Mouse (Mus musculus): ENCODE data around the gene Ypel2.

Ypel2 gene

DNA sequence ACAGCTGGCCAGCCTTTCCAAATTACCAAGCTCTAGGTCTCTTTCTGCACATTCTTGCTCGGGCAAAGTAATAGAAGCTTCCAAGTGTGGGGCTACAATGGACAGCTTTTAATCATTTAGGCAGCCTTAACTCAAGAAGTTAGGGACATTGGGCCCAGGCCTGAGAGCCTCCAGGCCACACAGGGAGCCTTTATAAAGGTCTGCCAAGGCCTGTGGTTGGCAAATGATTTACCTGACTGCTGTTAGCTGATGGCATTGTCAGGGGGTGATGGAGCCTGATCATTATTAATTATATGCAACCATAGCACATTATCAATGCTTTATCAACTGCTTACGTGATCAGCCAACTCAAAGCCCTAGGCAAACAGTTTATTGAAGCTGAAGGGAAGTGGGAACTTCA is 33.2 kb downstream of the Ypel2 start:
- DNase-seq: no peak

GRCm38 (mm10) chr11:86958721-86959675 is 34.5 kb downstream of the Ypel2 start:
- peak in 1 of 2 experiments; percentile 35 for DNase-seq

GRCm38 (mm10) chr11:86958182-86958581 is 35.3 kb downstream of the Ypel2 start:
- DNase-seq: no peak

DNA sequence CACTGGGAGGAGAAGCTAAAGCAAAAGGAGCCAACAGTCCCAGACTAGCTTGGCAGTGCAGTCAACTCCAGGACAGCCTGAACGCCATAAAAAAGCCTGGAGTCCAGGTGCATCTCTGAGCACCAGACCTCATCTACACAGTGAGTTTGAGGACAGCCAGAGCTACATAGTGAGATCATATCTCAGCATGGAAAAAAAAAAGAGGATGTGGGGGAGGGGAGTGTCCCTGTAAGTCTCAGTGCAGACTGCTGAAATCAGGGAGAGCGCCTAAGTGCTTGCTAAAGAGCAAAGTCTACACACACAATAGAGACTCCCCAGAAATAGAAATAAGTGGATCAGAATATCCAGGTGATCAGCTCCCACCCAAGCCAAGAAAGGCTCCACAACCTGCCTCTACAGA is 37.1 kb downstream of the Ypel2 start:
- no peak for DNase-seq

- no peak for DNase-seq
Observed at GRCm38 (mm10) chr11:86954616-86955270, 38.8 kb downstream of the Ypel2 start.

- DNase-seq: no peak
Observed at GRCm38 (mm10) chr11:86953096-86953495, 40.4 kb downstream of the Ypel2 start.

DNA sequence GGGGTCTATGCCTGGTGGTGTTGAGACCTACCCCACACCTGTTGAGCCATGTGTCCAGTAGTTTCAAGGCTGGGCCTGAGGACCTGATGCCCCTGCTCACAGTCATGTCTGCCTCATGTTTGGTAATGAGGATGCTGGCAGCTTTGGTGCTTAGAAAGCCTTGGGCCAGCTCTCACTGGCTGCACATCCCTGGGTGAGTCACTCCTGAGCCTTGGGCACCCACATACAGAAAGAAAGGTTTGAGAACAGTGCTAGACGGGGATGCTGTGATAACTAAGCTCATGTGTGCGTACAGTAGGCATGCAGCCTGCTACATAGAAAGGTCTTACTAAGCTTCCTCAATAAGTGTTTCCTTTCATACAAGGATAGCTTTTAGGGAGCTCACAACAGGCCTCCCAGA is 40.8 kb downstream of the Ypel2 start:
- no peak for DNase-seq

DNA sequence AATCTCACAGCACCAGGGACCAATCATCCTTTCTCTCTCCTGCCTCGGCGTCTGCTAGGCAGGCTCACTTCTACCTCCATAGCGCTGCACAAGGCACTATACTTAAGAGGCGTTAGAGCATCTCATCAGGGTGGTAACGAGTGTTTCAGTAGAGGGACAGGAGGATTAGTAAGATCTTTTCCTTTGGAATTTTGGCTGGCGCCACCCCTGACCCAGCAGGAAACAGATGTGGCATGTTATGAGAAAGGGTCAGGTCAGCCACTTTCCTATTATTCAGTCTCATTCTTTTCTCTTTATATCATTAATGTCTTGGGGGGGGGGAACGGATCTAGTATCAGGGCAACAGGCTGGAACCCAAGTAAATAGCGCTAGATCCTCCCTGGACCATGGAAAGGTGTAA is 41.8 kb downstream of the Ypel2 start:
- DNase-seq: no peak

DNA sequence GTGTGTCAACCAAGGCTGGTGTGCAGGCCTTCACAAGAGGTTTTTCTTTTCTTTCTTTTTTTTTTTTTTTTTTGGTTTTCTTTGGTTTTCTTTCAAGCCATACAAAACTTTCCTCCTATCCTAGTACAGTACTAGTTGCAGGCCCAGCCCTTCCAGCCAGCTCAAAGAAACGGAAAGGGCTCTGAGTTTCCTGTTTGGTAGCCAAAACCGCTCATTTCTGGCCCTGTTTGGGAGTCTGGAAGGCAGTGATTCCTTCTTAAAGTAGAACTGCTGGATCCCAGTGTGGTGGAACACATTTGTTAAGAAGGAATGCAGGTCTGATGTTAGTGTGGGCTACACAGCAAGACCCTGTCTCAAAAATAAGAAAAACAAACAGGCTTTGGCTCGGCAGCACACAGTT is 43.0 kb downstream of the Ypel2 start:
- DNase-seq: no peak

DNA sequence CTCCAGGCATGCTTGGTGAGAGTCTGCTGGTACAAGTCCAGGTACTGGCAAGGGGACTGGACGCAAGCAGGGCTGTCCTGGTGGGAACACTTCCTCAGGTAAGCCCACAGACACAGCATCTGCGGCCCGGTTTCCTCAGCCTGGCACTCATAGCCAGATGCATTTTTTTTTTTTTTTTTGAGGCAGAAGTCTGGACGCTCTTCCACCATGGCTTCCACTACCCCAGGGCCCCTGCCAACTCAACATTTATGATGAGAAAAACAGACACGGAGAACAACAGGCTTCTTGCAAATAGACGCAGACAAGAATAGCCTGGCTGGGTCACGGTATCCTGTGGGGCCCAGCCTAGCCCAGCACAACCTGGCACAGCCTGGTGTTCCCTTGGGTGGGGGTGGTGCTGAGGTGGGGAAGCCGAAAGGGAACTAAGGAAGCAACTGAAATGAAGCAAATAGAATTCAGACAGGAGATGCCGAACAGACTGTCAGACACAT is 43.5 kb downstream of the Ypel2 start:
- DNase-seq: no peak

DNA sequence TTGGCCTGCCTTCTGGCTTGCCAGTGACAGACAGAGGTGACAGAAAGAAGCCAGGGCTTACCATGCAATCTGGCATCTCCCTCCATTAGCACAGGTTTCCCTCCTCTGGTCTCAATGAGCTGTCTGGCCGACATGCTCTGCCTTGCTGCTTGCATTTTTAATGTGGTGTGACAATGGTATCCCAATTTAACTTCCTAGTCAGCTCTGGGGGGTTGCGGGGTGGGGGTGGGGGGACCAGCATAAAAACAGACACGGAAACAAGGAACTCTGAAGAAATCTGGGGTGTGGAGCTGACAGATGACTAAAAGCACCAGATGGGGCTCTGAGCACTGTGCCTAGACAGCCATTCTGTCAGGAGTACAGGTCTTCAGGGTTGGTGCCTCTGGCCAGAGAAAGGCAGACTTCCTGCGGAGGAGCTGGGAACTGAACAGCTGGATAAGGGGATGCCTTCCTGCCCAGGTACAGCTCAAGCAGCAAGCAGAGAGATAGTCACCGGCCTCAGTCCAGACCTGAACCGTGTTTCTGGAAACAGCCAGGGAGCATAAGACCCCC is 46.8 kb downstream of the Ypel2 start:
- no peak for DNase-seq

- DNase-seq: no peak
Observed at GRCm38 (mm10) chr11:86945933-86946332, 47.6 kb downstream of the Ypel2 start.

- DNase-seq: no peak
Observed at GRCm38 (mm10) chr11:86945058-86945457, 48.4 kb downstream of the Ypel2 start.

DNA sequence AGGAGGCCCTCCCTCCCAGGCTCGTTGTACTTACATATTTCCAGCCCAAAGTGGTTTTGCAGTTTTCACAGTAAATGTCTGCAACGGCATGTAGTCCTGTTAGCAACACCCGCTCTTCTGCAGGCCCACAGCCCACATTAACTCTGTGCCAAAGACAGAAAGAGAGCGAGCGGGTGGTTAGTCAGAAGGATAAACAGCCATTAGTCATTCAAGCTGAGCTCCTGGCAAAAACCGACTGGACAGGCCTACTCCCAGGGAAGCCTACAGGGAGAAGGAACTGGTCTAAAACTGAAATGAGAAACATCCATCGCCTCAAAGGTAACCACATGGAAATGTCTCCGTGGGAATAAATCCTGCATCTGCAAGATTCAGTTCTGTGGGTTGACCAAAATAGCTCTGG is 49.0 kb downstream of the Ypel2 start:
- no peak for DNase-seq

DNA sequence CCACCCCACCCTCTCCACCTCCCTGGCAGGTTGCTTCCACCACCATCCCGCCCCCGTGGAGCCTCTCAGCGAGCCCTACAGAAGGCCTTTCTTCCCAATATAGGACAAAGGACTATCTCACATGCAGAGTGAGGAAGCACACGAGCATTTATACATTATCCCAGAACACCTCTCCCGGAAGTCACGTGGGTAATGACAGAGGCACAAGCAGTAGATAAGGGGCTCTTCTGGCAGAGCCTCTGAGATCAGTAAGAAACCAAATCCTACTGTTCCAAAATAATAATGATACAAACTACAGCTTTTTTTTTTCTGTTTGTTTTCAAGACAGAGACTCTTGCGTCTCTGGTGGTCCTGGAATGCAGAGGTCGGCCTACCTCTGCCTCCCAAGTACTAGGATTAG is 51.6 kb downstream of the Ypel2 start:
- no peak for DNase-seq

- no peak for DNase-seq
Observed at GRCm38 (mm10) chr11:86939503-86939902, 54.0 kb downstream of the Ypel2 start.

DNA sequence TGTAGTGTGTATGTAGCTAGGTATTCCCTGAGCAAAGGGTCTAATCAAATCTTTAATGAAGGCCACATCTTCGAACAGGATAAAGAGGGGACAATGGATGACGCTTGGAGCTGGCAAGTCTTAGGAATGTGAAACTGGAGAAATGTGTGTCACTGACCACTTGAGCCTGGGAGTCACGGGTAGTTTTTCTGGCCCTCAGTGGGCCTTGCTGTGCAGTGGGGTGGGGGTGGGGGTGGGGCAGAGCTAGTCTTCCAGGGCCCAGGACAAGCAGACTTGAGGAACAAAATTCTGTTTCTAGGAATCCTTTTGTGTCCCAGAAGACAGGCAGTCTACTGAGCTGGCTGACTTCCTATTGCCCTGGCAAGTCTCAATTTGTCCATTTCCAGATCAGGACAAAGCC is 55.0 kb downstream of the Ypel2 start:
- DNase-seq: no peak

DNA sequence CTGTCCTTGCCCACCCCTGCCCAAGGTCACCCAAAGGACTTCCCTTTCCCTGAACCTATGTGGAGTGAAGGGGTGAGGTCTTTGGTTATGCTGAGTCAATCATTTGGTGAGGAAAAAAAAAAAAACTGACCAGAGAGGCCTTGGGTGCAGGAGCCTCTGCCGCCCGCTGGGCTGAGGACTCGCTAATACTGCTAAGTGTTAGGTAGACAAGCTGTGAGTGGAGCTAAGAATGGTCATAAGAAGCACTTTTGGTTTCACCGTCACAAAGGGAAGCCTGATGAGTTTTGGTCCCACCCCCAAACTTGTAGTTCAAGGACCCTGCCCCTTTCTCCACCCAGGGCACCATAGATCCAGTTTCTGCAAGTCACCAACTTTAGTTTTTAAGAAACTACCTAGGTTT is 55.4 kb downstream of the Ypel2 start:
- DNase-seq: no peak

DNA sequence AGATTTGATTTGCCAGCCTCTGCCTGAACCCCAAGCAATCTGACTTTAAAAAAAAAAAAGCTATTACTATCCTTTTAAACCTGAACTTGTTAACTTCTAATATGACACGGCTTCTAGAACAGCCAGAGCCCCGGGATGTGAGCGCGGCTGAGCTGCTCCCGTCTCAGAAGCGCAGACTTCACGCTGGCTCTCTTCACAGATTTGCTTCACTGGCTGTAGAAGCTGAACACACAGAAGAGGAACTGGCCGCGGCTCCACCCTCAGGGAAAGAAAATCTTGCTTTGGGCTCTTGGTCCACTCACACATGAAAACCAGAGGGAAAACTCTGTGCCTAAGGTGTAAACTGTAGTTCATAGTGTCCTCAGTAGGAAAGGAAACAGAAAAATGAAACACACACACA is 56.6 kb downstream of the Ypel2 start:
- no peak for DNase-seq

DNA sequence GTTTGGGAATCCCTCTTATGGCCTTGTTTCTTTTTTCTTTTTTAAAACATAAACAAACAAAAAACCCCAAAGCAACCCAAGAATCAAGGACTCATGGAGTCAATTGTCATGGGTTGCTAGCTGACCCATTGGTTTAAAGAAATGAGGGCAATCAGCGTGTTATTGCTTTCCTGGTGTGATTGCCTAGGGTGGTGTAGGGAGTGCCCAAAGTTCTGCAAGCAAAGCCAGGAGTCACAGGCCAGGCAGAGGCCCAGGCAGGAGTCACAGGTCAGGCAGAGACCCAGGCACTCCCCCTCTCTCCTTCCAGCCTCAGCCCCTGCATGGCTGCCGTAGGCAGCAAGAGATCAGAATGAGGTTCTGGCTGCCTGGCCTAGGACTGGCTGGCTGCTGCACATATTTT is 58.6 kb downstream of the Ypel2 start:
- DNase-seq: no peak

- no peak for DNase-seq
Observed at GRCm38 (mm10) chr11:86932201-86932600, 61.3 kb downstream of the Ypel2 start.

DNA sequence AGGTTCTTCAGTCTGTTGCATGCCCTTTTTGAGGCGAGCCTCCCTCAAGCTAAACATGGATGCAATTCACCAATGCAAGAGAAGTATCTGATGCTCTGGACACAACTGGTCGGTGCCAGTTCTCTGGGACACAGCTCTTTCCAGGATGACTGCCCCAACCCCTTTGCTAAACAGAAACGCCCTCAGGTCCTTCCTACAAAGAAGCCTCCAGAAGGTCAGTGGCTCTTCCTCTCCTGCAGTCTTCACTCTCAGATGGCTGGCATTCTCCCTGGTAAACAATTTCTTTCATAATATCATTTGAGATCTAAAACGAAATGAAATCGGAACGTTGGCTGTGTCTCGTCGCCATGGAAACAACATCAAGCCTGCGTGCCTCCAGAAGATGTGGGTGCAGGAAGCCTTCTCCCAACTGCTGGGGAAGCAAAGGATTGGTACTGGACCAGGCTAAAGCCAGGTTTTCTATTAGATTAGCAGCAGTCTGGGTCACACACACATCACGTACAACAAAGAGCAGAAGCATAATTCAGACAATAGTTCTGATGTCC is 62.8 kb downstream of the Ypel2 start:
- no peak for DNase-seq

GRCm38 (mm10) chr11:86929985-86930384 is 63.5 kb downstream of the Ypel2 start:
- DNase-seq: no peak

DNA sequence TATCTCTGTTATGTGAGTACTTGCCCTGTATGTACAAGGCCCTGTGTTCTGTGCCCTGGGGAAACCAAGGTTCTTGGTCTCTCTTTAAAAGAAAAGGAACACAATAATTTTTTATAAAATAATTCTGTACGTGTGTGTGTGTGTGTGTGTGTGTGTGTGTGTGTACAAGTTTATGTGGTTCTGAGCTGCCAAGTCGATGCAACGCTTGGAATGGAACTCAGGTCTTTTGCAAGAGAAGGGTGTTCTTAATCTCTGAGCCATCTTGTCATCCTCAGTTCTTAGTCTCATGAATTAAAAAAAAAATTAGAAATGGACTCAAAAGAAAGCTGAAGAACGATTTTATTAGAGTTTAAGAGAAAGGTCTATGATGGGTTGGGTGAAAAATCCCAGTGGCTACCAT is 64.0 kb downstream of the Ypel2 start:
- DNase-seq: no peak
